Mouse (Mus musculus): ENCODE data around the gene Cxcl10.

The Cxcl10 gene

GRCm38 (mm10) chr5:92348794-92349413 lies at the start of gene Cxcl10:
TSS of gene Cxcl10 (minus strand) at chr5:92348889.
- no peak for DNase-seq

GRCm38 (mm10) chr5:92398153-92398552 lies 49.5 kb upstream of the Cxcl10 start:
- DNase-seq, result peak; percentile 53

- DNase-seq, result no peak
Measured at GRCm38 (mm10) chr5:92396476-92396875, 47.8 kb upstream of the Cxcl10 start.

- no peak for DNase-seq
Measured at GRCm38 (mm10) chr5:92395764-92396163, 47.1 kb upstream of the Cxcl10 start.

DNA sequence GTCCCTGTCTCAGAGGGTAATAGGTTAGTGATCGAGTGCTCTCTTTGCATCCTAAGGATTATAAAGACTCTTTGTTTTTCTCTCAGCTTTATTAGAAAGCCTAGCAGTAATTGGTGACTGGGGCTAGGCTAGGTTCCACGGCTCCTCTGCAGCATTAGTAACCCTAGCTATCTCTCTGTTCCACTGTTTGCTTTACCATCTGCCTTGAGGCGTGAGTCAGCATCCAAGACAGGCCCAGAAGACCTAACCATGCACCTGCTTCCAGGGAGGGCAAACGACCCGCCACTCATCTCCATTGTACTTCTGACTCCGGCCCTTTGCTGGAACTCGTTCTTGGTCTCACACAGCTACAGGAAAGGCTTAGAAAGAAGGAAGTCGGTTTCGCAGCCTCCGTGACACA lies 45.2 kb upstream of the Cxcl10 start:
- no peak for DNase-seq

- no peak for DNase-seq
Measured at GRCm38 (mm10) chr5:92392542-92392941, 43.9 kb upstream of the Cxcl10 start.

DNA sequence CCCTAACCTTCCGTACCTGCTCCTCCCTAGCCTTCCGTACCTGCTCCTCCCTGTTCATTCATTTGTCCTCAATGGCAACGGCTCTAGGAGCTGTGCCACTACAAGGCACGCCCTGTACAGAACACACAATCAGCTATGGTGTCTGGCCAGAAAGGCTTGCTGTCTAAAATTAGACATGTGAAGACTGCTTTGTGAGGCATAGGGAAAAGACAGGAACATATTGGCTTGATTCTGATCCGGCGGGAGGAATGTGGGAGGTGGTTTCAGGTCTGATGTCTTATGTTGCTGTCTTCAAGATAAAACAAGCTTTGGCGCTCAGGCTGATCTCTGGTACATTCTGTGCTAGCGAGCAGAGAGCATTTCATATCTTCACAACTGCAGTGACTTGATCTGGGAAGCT lies 41.9 kb upstream of the Cxcl10 start:
- DNase-seq, result no peak

- DNase-seq, result no peak
Measured at GRCm38 (mm10) chr5:92389977-92390376, 41.3 kb upstream of the Cxcl10 start.

GRCm38 (mm10) chr5:92387433-92387832 lies 38.7 kb upstream of the Cxcl10 start:
- DNase-seq, result no peak

- DNase-seq, result no peak
Measured at GRCm38 (mm10) chr5:92386643-92387042, 38.0 kb upstream of the Cxcl10 start.

- DNase-seq, result no peak
Measured at GRCm38 (mm10) chr5:92386102-92386501, 37.4 kb upstream of the Cxcl10 start.

DNA sequence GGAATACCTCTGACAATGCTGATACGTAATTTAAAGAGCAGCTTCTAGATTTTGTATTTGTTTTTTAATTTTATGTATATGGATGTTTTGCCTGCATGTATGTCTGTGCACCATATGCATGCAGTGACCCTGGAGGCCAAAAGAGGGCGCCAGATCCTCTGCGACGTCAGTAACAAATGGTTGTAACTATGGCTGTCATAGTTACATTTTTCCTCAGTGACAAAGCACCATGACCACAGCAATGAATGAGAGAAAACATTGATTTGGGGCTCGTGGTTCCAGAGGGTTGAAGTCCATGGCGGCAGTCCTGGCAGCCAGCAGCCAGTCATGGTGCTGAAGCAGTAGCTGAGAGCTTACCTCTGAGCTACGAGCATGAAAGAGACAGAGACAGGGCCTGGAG lies 36.2 kb upstream of the Cxcl10 start:
- DNase-seq, result no peak

GRCm38 (mm10) chr5:92383747-92384146 lies 35.1 kb upstream of the Cxcl10 start:
- no peak for DNase-seq

GRCm38 (mm10) chr5:92382349-92382679 lies 33.6 kb upstream of the Cxcl10 start:
- DNase-seq, result no peak

DNA sequence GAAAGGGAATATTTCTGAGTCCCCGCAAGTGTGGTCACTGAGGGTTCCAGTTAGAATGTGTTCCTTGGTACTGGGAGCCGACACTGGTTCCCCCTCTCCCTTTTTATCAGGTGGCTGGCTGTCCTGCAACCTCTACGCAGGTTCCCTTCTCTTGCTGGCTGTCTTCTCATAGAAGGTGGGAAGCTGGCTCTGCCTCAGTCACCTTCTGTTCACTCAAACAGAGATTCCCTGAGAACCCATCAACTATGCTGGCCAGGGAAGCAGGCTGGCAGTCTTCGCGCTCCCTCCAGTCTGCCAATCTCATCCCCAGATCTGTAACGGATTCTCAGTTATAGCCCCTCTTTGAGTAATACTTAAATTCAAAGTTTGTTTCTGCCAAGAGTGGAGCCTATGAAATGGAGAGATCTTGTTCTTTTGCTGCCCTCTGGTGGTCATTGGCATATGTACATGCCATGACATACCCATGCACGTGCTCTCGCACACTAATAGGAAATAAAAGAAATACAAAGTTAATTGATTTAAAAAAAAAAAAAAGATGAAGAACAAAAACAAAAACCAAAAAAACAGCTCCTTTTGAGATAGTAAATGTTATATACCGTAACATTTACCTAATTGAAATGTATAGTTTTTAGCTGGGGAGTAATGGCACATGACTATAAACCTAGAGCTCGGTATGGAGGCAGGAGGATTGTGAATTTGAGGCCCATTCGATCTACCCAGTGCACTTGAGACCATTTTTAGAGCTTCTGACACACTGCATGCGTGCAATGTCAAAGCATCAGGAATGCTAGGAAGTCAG lies 33.1 kb upstream of the Cxcl10 start:
- peak; percentile 64 for DNase-seq

- DNase-seq, result no peak
Measured at GRCm38 (mm10) chr5:92376795-92377405, 28.2 kb upstream of the Cxcl10 start.

DNA sequence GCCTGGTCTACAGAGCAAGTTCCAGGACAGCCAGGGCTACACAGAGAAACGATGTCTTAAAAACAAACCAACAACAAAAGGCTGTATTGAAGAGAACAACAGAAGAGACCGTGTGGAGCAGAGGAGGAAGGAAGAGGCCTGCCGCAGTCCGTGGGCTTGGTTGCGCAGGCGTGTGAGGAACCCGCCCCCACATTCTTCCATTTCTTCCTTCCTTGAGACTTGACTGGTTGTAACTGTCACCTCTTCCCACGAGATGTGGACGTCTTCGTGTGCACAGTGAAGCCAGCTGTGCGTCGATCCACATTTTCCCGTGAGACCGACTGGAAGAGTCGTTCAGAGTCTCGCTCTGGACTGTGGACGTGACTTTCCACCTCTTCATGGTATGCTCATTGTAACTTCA lies 26.7 kb upstream of the Cxcl10 start:
- no peak for DNase-seq

DNA sequence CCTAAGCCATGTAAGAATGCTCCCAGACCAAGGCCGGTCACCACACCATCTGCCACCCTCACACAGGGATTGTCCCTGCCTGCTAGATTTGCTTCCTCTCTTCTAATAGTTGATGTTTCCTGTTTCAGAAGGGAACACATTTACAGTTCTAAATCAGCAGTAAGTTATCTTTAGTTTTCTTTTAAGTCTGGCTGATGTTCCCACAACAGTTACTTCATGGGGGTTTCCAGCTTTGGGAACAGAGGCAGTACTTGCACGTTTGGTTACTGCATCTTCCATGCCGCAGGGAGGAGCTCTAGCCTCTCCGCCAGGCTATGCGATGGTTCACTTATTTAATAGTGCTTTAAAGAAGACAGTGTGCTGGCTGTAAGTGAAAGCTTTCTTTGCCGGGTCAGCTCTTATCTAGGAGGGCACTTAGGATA lies 26.0 kb upstream of the Cxcl10 start:
- DNase-seq, result peak; percentile 57

DNA sequence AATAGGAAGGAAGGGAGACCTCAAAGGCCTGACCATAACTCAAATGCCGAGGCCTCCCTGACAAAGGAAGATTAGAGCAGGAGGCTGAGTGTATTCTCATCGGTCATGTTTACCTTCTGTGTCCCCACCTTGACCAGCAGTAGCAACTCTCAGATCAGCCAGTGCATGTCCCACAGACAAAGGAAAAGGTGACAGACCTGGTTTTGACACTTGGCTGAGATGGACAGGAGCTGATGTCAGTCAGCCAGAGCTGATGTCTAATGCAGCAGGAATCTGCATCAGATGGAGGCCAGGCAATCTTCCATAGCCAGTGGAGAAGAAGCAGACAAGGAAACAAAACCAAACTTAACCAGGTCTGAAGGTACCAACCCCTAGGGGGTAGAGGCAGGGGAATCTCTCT lies 23.9 kb upstream of the Cxcl10 start:
- no peak for DNase-seq

GRCm38 (mm10) chr5:92371361-92371976 lies 22.8 kb upstream of the Cxcl10 start:
- DNase-seq, result no peak

- DNase-seq, result no peak
Measured at GRCm38 (mm10) chr5:92370891-92371290, 22.2 kb upstream of the Cxcl10 start.

- no peak for DNase-seq
Measured at GRCm38 (mm10) chr5:92370392-92370791, 21.7 kb upstream of the Cxcl10 start.

DNA sequence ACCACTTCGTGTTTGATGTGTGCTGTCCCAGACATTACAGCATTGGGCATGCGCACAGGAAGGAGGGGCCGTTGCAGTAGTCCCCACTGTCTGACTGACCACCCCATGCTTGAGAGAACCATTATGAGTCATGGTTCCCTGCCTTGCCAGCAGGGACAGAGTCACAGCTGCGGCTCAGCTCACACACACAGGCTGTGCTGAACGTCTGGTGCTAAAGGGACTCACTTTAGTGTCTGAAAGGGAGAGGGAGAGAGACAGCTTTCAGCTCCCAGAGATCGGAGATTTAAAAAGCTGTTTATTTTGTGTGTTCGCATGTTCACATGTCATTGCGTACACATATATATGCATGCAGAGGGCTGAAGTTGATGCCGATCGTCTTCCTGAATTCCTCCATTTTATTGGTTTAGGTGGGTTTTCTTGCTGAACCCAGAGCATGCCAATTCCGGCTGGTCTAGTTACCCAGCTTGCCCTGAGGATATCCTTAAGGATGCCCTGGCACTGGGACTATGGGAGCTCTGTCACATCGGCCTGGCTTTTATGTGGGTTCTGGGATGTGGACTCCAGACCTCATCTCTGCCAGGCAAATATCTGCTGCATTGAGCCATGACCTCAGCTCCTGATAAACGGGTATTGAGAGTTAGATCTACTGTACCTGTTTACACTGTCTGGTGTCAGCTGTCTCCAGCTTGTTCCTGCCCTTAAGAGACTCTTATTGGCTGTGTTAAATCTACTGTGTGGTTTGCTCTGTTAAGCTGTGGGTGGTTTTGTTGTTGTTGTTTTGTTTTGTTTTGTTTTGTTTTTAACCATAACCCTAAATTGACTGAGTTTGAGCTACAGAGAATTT lies 20.7 kb upstream of the Cxcl10 start:
- DNase-seq, result peak; percentile 81
